Mouse (Mus musculus): ENCODE results near the gene Abca14. TPM values are rescaled to one million over a fixed set of nuclear protein-coding genes. Genes with fewer than 3 reads are reported as not detected.

The Abca14 gene
- 0.03 and 0.20 TPM in 2 replicates for polyA plus RNA-seq (2012; rRNA removed)

DNA sequence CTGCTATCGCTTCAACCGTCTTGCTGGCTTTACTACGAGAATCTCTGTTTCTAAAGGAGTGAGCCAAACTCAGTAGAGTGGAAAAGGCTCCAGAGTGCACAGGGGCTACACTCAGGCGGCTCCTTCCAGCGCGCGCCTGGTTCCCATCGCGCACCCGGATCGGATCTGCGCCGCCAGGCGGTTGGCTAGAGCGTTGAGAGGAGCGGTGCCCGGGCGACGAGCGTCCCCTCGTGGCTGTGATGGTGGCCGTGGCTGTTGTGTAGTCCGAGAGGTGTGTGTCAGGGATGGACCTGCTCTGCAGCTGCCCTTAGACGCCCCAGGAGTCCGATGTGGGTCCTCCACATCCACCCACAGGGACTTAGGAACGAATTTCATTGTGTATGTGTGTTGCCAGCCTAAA is at the start of gene Abca14:
TSS of gene Abca14 (plus strand) at position 173 of the 400 bp plus-strand sequence.
- TF ChIP-seq CTCF (IDR thresholded peaks at IDR 0.05; ENCODE audit: extremely low read depth, insufficient read length, insufficient replicate concordance, low read depth, low read length) (peak; percentile 99), POLR2A (IDR thresholded peaks at IDR 0.05; ENCODE audit: low read depth, low read length) (no peak)
- peaks cover 8% of the 10 kb centered on the region for H3K4me1 ChIP-seq (ENCODE audit: control insufficient read depth, insufficient read depth, insufficient read length, low read length)
- H3K36me3 ChIP-seq (ENCODE audit: control insufficient read depth, insufficient read depth, low read length): no peaks in the 10 kb centered on the region
- H3K4me3 ChIP-seq (ENCODE audit: low read depth, low read length): no peak within 1 kb of the TSS
- 5% methylated on average over 26 of the region's 26 CpGs for WGBS
- H3K27me3 ChIP-seq (ENCODE audit: control insufficient read depth, insufficient read depth, low read length): no peaks in the 10 kb centered on the region
- no peak within 1 kb of the TSS for H3K27ac ChIP-seq (ENCODE audit: insufficient read depth, low read depth, low read length)

DNA sequence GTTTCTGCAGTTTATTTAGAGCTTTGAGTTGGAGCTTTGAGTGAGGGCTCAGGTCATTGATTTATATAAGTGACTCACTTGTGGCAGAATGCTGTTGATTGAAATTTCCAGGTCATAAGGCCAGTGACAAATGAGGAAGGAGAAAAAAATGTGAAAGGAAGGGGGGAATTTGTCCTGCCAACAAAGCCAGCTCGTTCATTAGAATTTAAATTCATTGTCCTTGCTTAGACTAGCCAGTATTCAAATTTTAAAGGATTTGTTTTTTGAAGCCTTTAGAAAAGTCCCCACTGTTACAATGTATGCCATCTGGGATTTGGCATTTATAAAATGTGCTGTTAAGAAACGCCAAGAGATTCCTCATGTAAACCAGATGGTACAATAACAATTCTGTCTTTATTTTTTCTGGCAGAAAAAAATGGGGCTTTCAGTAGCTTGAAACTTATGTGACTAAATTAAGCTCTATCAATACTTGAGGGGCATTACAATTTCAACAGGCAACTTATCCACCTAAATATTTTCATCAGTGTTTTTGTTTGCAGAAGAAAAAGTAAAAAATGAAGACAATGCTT is 46.8 kb upstream of the Abca14 start:
- TF ChIP-seq POLR2A (IDR thresholded peaks at IDR 0.05; ENCODE audit: low read depth, low read length) (no peak), CTCF (IDR thresholded peaks at IDR 0.05; ENCODE audit: extremely low read depth, insufficient read length, insufficient replicate concordance, low read depth, low read length) (no peak)
- no peaks in the 10 kb centered on the region for H3K36me3 ChIP-seq (ENCODE audit: control insufficient read depth, insufficient read depth, low read length)
- no peak overlapping the region for H3K27ac ChIP-seq (ENCODE audit: insufficient read depth, low read depth, low read length)
- WGBS: 64% methylated on average over 2 of the region's 2 CpGs
- no peaks in the 10 kb centered on the region for H3K27me3 ChIP-seq (ENCODE audit: control insufficient read depth, insufficient read depth, low read length)
- H3K4me1 ChIP-seq (ENCODE audit: control insufficient read depth, insufficient read depth, insufficient read length, low read length): peaks cover 24% of the 10 kb centered on the region; the same call in 1 of the 2 replicates
- H3K4me3 ChIP-seq (ENCODE audit: low read depth, low read length): no peak overlapping the region

GRCm38 (mm10) chr7:120157575-120158061 is 46.1 kb upstream of the Abca14 start:
- H3K4me3 ChIP-seq (ENCODE audit: low read depth, low read length): no peak overlapping the region
- TF ChIP-seq CTCF (IDR thresholded peaks at IDR 0.05; ENCODE audit: extremely low read depth, insufficient read length, insufficient replicate concordance, low read depth, low read length) (no peak), POLR2A (IDR thresholded peaks at IDR 0.05; ENCODE audit: low read depth, low read length) (no peak)
- no peaks in the 10 kb centered on the region for H3K27me3 ChIP-seq (ENCODE audit: control insufficient read depth, insufficient read depth, low read length)
- H3K27ac ChIP-seq (ENCODE audit: insufficient read depth, low read depth, low read length): peak overlapping the region; percentile 82
- H3K36me3 ChIP-seq (ENCODE audit: control insufficient read depth, insufficient read depth, low read length): no peaks in the 10 kb centered on the region
- whole genome bisulfite sequencing: 38% methylated on average over 5 of the region's 5 CpGs
- H3K4me1 ChIP-seq (ENCODE audit: control insufficient read depth, insufficient read depth, insufficient read length, low read length): peaks cover 21% of the 10 kb centered on the region; the same call in 1 of the 2 replicates

DNA sequence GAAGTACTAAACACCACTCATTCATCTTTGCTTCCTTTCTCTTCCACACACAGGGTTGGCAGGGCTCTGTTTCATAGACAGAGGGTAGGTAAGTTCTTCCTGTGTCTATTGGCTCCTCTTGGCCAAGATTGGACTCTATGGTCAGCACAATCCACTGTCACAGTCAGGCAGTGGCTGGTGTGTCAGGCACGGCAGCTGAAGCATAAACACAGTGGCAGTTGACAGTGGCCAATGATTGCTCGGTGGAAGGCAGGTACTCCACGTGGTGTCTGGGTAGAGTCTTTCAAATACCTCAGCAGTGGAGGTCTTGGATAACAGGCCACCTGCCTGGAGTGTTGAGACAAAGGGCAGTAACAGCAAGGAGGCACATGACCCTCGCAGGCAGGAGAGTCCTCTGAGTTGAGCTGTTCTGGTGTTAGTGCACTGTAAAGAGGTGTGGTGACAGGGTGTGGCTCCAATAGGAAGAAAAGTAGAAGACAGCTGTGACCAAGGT is 45.6 kb upstream of the Abca14 start:
- peaks cover 21% of the 10 kb centered on the region; the same call in 1 of the 2 replicates for H3K4me1 ChIP-seq (ENCODE audit: control insufficient read depth, insufficient read depth, insufficient read length, low read length)
- peak overlapping the region; percentile 82 for H3K27ac ChIP-seq (ENCODE audit: insufficient read depth, low read depth, low read length)
- H3K27me3 ChIP-seq (ENCODE audit: control insufficient read depth, insufficient read depth, low read length): no peaks in the 10 kb centered on the region
- WGBS: 18% methylated on average over 4 of the region's 4 CpGs
- H3K4me3 ChIP-seq (ENCODE audit: low read depth, low read length): no peak overlapping the region
- no peaks in the 10 kb centered on the region for H3K36me3 ChIP-seq (ENCODE audit: control insufficient read depth, insufficient read depth, low read length)
- TF ChIP-seq POLR2A (IDR thresholded peaks at IDR 0.05; ENCODE audit: low read depth, low read length) (no peak; the same call in 1 of the 2 replicates), CTCF (IDR thresholded peaks at IDR 0.05; ENCODE audit: extremely low read depth, insufficient read length, insufficient replicate concordance, low read depth, low read length) (no peak)

- Histone ChIP-seq H3K4me1 (ENCODE audit: control insufficient read depth, insufficient read depth, insufficient read length, low read length) (peaks cover 2% of the 10 kb centered on the region; the same call in 1 of the 2 replicates), H3K4me3 (ENCODE audit: low read depth, low read length) (no peak overlapping the region), H3K27me3 (ENCODE audit: control insufficient read depth, insufficient read depth, low read length) (no peaks in the 10 kb centered on the region), H3K36me3 (ENCODE audit: control insufficient read depth, insufficient read depth, low read length) (no peaks in the 10 kb centered on the region), H3K27ac (ENCODE audit: insufficient read depth, low read depth, low read length) (no peak overlapping the region)
- TF ChIP-seq CTCF (IDR thresholded peaks at IDR 0.05; ENCODE audit: extremely low read depth, insufficient read length, insufficient replicate concordance, low read depth, low read length): no peak; the same call in 1 of the 2 replicates
- TF ChIP-seq POLR2A (IDR thresholded peaks at IDR 0.05; ENCODE audit: low read depth, low read length): no peak
- 87% methylated on average over 11 of the region's 11 CpGs for whole genome bisulfite sequencing
These were observed 40.0 kb upstream of the Abca14 start for GRCm38 (mm10) chr7:120163581-120164251.

GRCm38 (mm10) chr7:120172188-120172700 is 31.5 kb upstream of the Abca14 start:
- Histone ChIP-seq H3K4me1 (ENCODE audit: control insufficient read depth, insufficient read depth, insufficient read length, low read length) (peaks cover 2% of the 10 kb centered on the region; the same call in 1 of the 2 replicates), H3K27ac (ENCODE audit: insufficient read depth, low read depth, low read length) (peak overlapping the region; percentile 57; the same call in 1 of the 2 replicates), H3K27me3 (ENCODE audit: control insufficient read depth, insufficient read depth, low read length) (no peaks in the 10 kb centered on the region), H3K36me3 (ENCODE audit: control insufficient read depth, insufficient read depth, low read length) (peaks cover 5% of the 10 kb centered on the region; the same call in 1 of the 2 replicates), H3K4me3 (ENCODE audit: low read depth, low read length) (no peak overlapping the region)
- WGBS: 50% methylated on average over 1 of the region's 1 CpGs
- TF ChIP-seq CTCF (IDR thresholded peaks at IDR 0.05; ENCODE audit: extremely low read depth, insufficient read length, insufficient replicate concordance, low read depth, low read length) (no peak), POLR2A (IDR thresholded peaks at IDR 0.05; ENCODE audit: low read depth, low read length) (no peak)
